Mouse (Mus musculus) heart, postnatal 4 days (tissue): Measurements from ENCODE around the gene Slc6a13. TPM values are rescaled to one million over a fixed set of nuclear protein-coding genes. Genes with fewer than 3 reads are reported as not detected.
A peak's percentile ranks its signal among the peaks of the same experiment; 100 is the strongest.
"Not testable (repeated sequence)": the region's sequence is repeated elsewhere in the genome, so short reads cannot be mapped to it uniquely, and the experiment has no call there.

Experiments used
- DNase-seq: peaks from one replicate; pipeline ENCODE4 v3.0.0; 2021
- total RNA-seq, 2 experiments: library from RNA; stranded (reverse); gene quantifications; 2 replicates each; pipeline ENCODE4 v1.2.3; 2021

Gene Slc6a13
- total RNA-seq, 2 experiments from 2014 or later = 3.7 to 4.7 TPM

DNA sequence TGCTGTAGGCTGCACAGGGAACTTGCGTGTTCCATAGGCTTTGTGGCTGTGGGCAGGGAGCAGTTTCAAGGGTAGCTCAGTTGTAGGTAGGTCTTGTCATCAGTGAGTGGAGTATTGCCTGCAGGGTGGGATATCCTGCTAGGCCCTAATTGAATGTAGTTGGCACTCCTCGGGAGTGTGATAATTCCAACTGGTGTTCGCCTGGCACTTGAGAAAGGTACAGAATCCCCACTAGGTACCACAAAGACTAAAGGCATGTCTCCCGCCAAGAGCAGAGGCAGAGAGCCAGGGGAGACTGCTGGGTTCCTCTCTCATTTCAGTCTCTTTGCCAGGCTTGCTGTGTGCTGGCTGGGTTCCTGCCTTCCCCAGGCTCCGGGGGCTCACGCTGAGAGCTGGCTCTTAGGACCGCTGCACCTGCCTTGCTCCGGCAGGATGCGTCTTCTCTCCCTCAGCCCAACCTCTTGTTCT is 28.4 kb downstream of the Slc6a13 start:
- DNase-seq = no peak

GRCm38 (mm10) chr6:121329848-121330508 is 30.0 kb downstream of the Slc6a13 start:
- DNase-seq = peak; percentile 36

DNA sequence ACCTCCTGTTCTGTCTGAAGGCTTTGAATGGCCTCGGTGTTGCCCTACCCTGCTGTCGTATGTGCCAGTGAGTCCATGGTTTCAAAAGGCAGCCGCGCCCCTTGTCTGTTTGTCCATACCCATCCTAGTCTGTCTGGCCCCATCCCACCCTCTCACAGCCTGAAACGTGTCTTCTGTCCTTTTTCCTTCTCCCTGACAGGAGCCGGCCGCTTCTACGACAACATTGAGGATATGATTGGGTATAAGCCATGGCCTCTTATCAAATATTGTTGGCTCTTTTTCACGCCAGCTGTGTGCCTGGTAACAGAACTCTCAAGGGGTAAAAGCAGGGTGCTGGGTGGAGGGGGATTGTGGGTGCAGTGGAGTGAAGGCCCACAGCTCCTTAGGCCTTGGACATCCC is 35.8 kb downstream of the Slc6a13 start:
- DNase-seq = no peak

DNA sequence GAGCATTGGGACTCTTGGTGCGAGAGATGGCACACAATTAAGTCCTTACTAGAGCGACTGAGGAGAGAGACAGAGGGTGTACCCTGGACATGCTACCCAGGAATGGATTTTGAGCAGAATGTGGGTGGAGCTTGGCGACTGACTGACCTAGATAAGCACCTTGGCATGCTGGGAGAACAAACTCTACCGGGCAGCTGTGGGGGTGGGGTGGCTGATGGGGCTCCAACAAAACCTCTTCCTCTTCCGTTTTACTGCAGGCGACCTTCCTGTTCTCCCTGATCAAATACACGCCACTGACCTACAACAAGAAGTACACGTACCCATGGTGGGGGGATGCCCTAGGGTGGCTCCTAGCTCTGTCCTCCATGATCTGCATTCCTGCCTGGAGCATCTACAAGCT is 36.5 kb downstream of the Slc6a13 start:
- no peak for DNase-seq

- no peak for DNase-seq
These were observed 37.2 kb downstream of the Slc6a13 start for GRCm38 (mm10) chr6:121337229-121337628.

GRCm38 (mm10) chr6:121337770-121338518 is 37.9 kb downstream of the Slc6a13 start:
- DNase-seq = peak; percentile 81

GRCm38 (mm10) chr6:121338519-121338896 is 38.5 kb downstream of the Slc6a13 start:
- DNase-seq = no peak

DNA sequence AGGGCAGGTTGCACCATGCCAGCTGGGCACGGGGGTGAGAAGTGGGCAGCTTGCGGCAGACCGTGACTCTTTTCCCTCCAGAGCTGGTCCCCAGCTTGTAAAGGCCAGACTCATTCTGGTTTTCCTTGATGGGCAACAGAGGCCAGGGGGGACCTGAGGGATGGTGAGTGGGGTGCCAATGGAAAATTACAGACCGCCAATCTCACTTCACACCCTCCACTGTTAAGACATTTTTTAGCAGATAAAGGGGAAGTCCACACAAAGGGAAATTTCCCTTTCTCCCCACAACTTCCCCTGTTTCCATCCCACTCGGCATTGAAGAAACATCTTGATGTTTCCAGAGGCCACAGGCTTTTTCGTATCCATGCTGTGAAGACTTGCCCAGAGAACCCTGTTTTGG is 41.6 kb downstream of the Slc6a13 start:
- no peak for DNase-seq

DNA sequence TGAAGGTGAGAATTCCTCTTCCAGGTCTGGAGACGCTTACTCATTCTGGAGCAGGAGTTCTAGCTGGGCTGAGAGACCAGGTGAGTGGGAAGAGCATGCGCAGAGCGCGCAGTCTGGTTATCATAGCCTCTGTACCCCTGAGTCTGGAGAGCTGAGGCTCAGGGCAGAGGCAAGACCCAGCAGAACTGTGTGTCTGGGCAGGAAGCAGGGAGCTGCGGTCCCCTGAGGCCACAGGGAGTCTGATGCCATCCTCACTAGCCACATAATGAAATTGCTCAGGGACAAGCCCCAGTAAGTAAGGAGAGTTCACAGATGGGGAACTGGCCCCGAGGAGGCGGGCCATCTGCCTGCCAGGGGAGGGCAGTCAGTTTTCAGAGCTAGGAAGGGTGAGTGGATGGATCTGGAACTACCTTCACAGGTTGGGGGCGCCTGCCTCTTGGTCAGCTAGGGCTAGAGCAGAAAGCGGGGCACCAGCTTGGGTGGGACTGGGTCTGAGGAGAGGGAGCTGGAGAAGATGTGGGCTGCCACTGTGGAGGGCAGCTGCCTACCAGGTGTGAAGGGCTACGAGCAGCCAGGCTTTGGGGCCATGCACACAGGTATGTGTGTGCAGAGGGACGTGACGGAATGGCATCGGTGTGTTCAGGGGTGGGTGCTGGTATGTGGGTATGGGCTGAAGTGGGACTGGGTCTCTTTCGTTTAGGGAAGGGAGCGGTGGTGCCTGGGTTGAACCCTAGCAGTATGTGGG is 43.2 kb downstream of the Slc6a13 start, which contains the start of gene Slc6a12:
TSS of gene Slc6a12 (plus strand) at position 51 of the 745 bp plus-strand sequence.
- DNase-seq = no peak

DNA sequence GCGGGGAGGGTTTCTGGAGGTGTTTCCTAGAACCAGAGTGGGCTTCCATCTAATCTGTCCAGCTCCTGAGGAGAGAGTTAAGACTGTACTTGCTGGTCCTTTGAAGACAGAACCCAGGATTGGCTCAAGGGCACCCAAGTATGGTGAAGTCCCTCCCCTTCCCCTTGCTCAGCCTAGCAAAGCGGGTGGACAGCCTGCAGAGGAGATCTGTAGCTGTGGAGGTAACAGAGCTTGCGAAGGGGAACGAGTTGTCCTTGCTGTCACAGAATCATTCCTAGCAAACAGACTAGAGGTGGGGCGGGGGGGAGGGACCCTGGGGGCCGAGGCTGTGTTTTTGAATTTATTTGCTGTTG is 43.7 kb downstream of the Slc6a13 start:
- no peak for DNase-seq

GRCm38 (mm10) chr6:121344329-121344728 is 44.3 kb downstream of the Slc6a13 start:
- no peak for DNase-seq

DNA sequence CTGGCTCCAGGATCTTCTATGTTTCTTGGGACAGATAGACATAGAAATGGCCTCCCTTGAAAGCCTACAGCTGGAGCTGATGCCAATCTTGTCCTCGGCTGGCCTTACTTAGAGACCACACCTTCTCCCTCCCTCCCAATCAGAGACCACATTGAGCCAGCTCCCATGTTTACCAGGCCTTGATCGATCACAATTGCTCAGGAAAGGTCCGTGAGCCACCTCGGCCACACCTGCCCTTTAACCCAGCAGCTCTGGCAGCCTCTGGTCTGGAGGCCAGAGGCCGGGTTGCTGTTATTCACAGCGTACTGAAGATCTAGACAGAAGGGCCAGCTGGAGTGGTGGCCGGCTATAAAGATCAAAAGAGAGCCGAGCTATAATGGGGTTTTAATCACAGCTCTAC is 46.4 kb downstream of the Slc6a13 start:
- no peak for DNase-seq

DNA sequence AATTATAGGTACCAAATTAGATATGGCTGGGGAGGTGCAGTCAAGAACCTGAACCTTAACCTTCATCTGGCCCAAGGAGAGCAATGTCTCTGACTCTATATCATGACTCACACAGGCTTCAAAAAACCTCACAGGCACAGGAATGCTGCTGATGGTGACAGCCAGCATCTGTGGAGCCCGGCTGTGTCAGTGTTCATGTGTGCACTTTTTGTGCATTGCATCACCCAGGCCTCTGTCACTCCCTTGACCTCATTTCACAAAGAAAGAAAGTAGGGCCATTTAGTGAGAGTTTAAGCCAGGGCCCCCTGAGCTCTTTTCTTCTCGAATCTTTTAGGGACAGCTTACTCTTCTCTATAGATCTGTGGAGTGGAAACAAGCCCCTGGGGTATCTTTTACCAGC is 52.2 kb downstream of the Slc6a13 start:
- no peak for DNase-seq

DNA sequence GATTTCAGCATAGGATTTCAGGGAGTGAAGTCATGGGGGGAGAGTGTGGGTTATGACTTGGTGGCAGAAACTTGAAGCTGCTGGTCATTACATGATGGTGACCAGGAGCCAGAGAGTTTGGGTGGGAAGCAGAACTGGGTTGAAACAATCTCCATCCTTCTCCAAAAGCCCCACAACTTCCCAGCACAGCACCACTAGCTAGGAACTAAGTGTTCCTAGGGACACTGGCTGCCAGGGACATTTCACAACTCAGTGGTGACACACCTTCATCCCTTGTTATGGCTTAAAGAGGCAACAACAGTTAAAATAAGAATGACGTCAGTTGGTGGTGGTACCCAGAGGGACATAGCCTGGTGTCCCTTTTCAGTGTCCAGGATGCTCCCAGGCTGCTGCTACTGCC is 56.0 kb downstream of the Slc6a13 start:
- DNase-seq = no peak

GRCm38 (mm10) chr6:121357232-121357631 is 57.2 kb downstream of the Slc6a13 start:
- DNase-seq = no peak

DNA sequence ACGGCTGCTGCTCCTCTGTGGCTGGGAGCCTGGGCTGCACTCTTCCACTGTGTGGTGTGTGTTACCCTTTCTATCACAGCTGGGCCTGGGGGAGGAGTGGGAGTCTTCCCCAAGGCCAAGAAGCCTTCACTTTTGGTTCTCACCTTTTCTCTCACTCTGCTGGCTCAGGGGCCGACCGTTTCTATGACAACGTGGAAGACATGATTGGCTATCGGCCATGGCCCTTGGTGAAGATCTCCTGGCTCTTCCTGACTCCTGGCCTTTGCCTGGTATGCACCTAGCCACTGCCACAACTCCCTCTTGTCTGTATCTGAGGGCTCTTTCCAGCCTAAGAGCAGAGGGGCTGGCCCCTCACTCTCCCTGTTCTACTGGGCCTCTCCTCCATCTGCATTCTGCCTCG is 63.0 kb downstream of the Slc6a13 start:
- no peak for DNase-seq

DNA sequence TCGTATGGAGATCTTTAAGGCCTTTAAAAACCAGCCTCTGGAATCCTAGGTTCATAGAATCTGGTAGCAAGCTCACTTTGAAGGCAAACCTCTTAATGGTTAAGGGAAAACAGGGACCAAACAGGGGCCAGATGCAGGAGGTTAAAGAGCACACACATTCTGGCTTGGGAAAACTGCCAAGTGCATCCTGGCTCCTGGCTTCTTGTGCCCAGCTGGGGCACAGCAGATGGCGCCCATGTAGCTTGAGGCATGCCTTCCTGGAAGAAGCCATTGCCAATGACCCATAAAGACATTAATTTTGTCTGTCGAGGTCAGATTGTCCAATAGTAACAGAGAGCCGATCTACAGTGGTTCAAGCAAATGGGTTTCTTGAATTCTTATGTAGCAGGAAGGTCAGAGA is 63.9 kb downstream of the Slc6a13 start:
- DNase-seq = no peak

- DNase-seq = not testable (repeated sequence)
These were observed 66.5 kb downstream of the Slc6a13 start for GRCm38 (mm10) chr6:121366537-121366936.

GRCm38 (mm10) chr6:121367099-121367498 is 67.1 kb downstream of the Slc6a13 start:
- DNase-seq = no peak

GRCm38 (mm10) chr6:121371197-121371980 is 71.4 kb downstream of the Slc6a13 start:
- no peak for DNase-seq

DNA sequence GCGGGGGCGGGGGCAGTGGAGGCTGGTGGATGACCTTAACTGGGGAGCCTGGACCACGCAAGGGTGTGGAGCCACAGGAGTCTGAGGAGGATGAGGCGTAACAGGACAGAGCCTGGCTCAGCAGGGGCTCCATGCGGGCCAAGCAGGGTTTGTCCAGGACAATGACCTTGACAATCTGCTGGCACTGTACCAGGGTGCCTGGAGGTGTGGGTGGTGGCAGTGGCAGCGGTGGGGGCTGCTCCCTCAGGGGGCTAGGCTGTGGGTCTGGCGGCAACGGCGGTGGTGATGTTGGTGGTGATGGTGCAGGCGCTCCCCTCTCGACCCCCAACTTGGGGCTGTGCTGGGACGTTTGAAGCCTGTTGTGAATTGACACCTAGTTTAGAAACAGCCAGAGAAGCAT is 76.1 kb downstream of the Slc6a13 start:
- DNase-seq = no peak

- DNase-seq = no peak
These were observed 78.2 kb downstream of the Slc6a13 start for GRCm38 (mm10) chr6:121378256-121378655.

GRCm38 (mm10) chr6:121380576-121380975 is 80.5 kb downstream of the Slc6a13 start:
- DNase-seq = no peak
